In genomic region chr11:75965674-75966400, GRCm38 (mm10) we compare ENCODE assay signal across 8 mouse cellular contexts. TPM values are rescaled to one million over a fixed set of nuclear protein-coding genes. Genes with fewer than 3 reads are reported as not detected.
DNase-seq lines count a peak whose midpoint lies in the region; ATAC-seq and TF ChIP-seq lines count a peak whose summit lies in the region.

No protein-coding gene starts in this region.

- peak overlapping the region; percentile 66 for H3K4me3 ChIP-seq in kidney, embryonic 16.5 days (ENCODE audit: low read length)
- peak overlapping the region; percentile 42 for H3K4me3 ChIP-seq in cortical plate, adult 2 months (ENCODE audit: insufficient read depth, low read length)
- peak overlapping the region; percentile 60 for H3K4me3 ChIP-seq in liver, embryonic 15.5 days (replicated peaks)

- peaks cover 5% of the 10 kb centered on the region; the same call in 1 of the 2 replicates for H3K27me3 ChIP-seq in kidney, embryonic 16.5 days (ENCODE audit: insufficient read depth, low read length)
- peaks cover 66% of the 10 kb centered on the region for H3K27me3 ChIP-seq in liver, embryonic 15.5 days

- no peak for DNase-seq in kidney, adult 8-10 months
- DNase-seq in layer of hippocampus, postnatal 10 days (ENCODE audit: low spot score in 2 of 2) = no peak
- DNase-seq in layer of hippocampus, postnatal 25 days (ENCODE audit: extremely low spot score in 1 of 2, low spot score in 1 of 2) = no peak

- TF ChIP-seq CTCF in cortical plate, adult 2 months (IDR thresholded peaks at IDR 0.05; ENCODE audit: extremely low read depth, insufficient read depth, low read length) = no peak

- ATAC-seq in kidney, embryonic 16.5 days (ENCODE audit: low FRiP score, low TSS enrichment) = 0 out of 2 replicates have a peak, but pooled peaks have one; percentile 36
- ATAC-seq in granulocyte monocyte progenitor cell, adult 5-6 weeks (replicated peaks; ENCODE audit: poor library complexity, severe bottlenecking) = 0 out of 2 replicates have a peak, but pooled peaks have one; percentile 3
- no peak for ATAC-seq in liver, embryonic 15.5 days (ENCODE audit: insufficient read depth)
- no peak for ATAC-seq in inflammation-experienced regulatory T-cells, adult 6 months

- H3K4me2 ChIP-seq in kidney, embryonic 16.5 days (replicated peaks; ENCODE audit: low read depth, low read length) = peak overlapping the region; percentile 92
- peak overlapping the region; percentile 77 for H3K4me2 ChIP-seq in liver, embryonic 15.5 days

- WGBS in kidney, embryonic 16.5 days = 10% methylated on average over 28 of the region's 28 CpGs
- WGBS in liver, embryonic 15.5 days (ENCODE audit: insufficient replicate concordance) = 11% methylated on average over 28 of the region's 28 CpGs

- no peaks in the 10 kb centered on the region for H3K9me3 ChIP-seq in kidney, embryonic 16.5 days (ENCODE audit: low read length)
- H3K9me3 ChIP-seq in liver, embryonic 15.5 days (replicated peaks) = no peaks in the 10 kb centered on the region

- peak overlapping the region; percentile 76 for H3K9ac ChIP-seq in kidney, embryonic 16.5 days (replicated peaks; ENCODE audit: low read length)
- peak overlapping the region; percentile 43; the same call in 1 of the 2 replicates for H3K9ac ChIP-seq in liver, embryonic 15.5 days

- peak overlapping the region; percentile 40; the same call in 1 of the 2 replicates for H3K27ac ChIP-seq in kidney, embryonic 16.5 days (ENCODE audit: low read length)
- no peak overlapping the region for H3K27ac ChIP-seq in cortical plate, adult 2 months (ENCODE audit: insufficient read depth, low read length)
- H3K27ac ChIP-seq in liver, embryonic 15.5 days (replicated peaks) = no peak overlapping the region

- H3K4me1 ChIP-seq in kidney, embryonic 16.5 days (ENCODE audit: insufficient read depth, low read length) = peaks cover 24% of the 10 kb centered on the region
- no peaks in the 10 kb centered on the region for H3K4me1 ChIP-seq in cortical plate, adult 2 months (ENCODE audit: control insufficient read depth, insufficient read depth, low read length)
- peaks cover 14% of the 10 kb centered on the region for H3K4me1 ChIP-seq in liver, embryonic 15.5 days (replicated peaks)

- H3K36me3 ChIP-seq in kidney, embryonic 16.5 days (ENCODE audit: insufficient read depth, low read length) = no peaks in the 10 kb centered on the region
- no peaks in the 10 kb centered on the region for H3K36me3 ChIP-seq in liver, embryonic 15.5 days (replicated peaks)

- TF ChIP-seq POLR2A in cortical plate, adult 2 months (IDR thresholded peaks at IDR 0.05; ENCODE audit: extremely low read depth, insufficient read depth, low read length) = no peak

RNA-seq across cellular contexts. Expression of gene Rph3al, which starts 27.6 kb away (rescaled TPM):
- 17.5 and 18.0 TPM in 2 replicates for polyA plus RNA-seq in kidney, embryonic 16.5 days (2015; fragmentation: Nextera tagmentation; extraction: Ambion mirVana)
- 1.7 and 2.5 TPM in 2 replicates for polyA plus RNA-seq in cortical plate, adult 2 months (2012; rRNA removed)
- total RNA-seq in granulocyte monocyte progenitor cell, adult 5-6 weeks (2014; fragmentation: Nextera tagmentation) = 0.28 TPM in 1 of 2 replicates, not detected in the other
- not detected in 2 replicates for total RNA-seq in granulocyte monocyte progenitor cell, adult 5-6 weeks (2017)
- polyA plus RNA-seq in liver, embryonic 15.5 days (2015; fragmentation: Nextera tagmentation; extraction: Ambion mirVana) = 0.47 and 0.81 TPM in 2 replicates
- 1 to 10 TPM; 4.2 to 5.6 TPM for total RNA-seq in layer of hippocampus, postnatal 10 days (2021)
- total RNA-seq in layer of hippocampus, postnatal 25 days (2021) = 1 to 10 TPM; 5.9 to 8.7 TPM
- polyA plus RNA-seq in inflammation-experienced regulatory T-cells, adult 6 months (2017; shearing (Covaris generic)) = 1 to 10 TPM; 5.6 to 7.4 (median 6.7) TPM

RNA-seq across cellular contexts. Expression of gene 1700016K19Rik, which starts 33.9 kb away (rescaled TPM):
- 0.39 and 0.70 TPM in 2 replicates for polyA plus RNA-seq in kidney, embryonic 16.5 days (2015; fragmentation: Nextera tagmentation; extraction: Ambion mirVana)
- 9.3 and 10.0 TPM in 2 replicates for polyA plus RNA-seq in cortical plate, adult 2 months (2012; rRNA removed)
- not detected in 2 replicates for total RNA-seq in granulocyte monocyte progenitor cell, adult 5-6 weeks (2014; fragmentation: Nextera tagmentation)
- total RNA-seq in granulocyte monocyte progenitor cell, adult 5-6 weeks (2017) = not detected in 2 replicates
- polyA plus RNA-seq in liver, embryonic 15.5 days (2015; fragmentation: Nextera tagmentation; extraction: Ambion mirVana) = not detected in 2 replicates
- total RNA-seq in layer of hippocampus, postnatal 10 days (2021) = 1 to 10 TPM; 3.1 to 4.8 TPM
- 1 to 10 TPM; 2.4 to 3.0 TPM for total RNA-seq in layer of hippocampus, postnatal 25 days (2021)
- polyA plus RNA-seq in inflammation-experienced regulatory T-cells, adult 6 months (2017; shearing (Covaris generic)) = under 1 TPM in 1 of 3 experiments, not detected in 2; 0.62 TPM

Comparison
In these comparisons a context has a peak if more than half of its experiments do, and no peak if none do; other contexts are left out.
1. ATAC-seq: peak in kidney, embryonic 16.5 days (single experiment) and granulocyte monocyte progenitor cell, adult 5-6 weeks (single experiment); none in liver, embryonic 15.5 days (single experiment) and inflammation-experienced regulatory T-cells, adult 6 months (single experiment).
2. Peak in every context shown above with its lines, with median percentiles within 50 percentile points of each other: H3K4me3 ChIP-seq.